Mouse (Mus musculus) left cerebral cortex, postnatal 10 days (tissue): ENCODE measurements around the gene Gm49358. TPM values are rescaled to one million over a fixed set of nuclear protein-coding genes. Genes with fewer than 3 reads are reported as not detected.

Experiments
- DNase-seq, 2 experiments: peaks; one replicate each; pipeline ENCODE4 v3.0.0; 2021 to 2022; ENCODE audit warnings: low spot score in 2 of 2, mixed read lengths in 1 of 2; ENCODE audit errors: extremely low spot score in 1 of 2
- intact Hi-C: fragments of 180-260 bp; cut with DNase I; formaldehyde crosslinking; loops from one replicate; pipeline ENCODE4 v1.15.1; 2025
- total RNA-seq, 2 experiments: library from RNA; stranded (reverse); gene quantifications; 2 replicates each; pipeline ENCODE4 v1.2.3; 2021

The Gm49358 gene
- total RNA-seq, 2 experiments from 2014 or later, result 20.2 to 24.7 TPM

DNA sequence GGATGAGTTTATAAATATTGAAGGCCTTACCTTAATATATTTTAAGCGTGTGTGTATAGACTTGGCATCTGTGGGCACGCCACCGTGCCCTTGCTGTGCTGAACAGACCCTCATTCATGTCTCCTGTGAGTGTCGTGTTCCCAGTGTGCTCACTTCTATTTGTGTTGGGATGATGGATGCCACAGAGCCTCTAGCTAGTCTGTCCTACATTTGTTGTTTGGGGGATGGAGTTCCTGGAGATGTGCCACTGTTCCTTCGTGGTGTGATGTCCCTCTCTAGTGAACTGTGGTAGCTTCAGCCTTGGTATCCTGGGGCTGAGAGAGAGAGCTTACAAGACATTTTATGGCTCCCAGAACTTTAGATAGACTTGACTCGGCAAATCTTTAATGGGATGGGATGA, 75.1 kb downstream of the Gm49358 start:
- intact Hi-C loops, result no loop called here
- DNase-seq, result no peak

DNA sequence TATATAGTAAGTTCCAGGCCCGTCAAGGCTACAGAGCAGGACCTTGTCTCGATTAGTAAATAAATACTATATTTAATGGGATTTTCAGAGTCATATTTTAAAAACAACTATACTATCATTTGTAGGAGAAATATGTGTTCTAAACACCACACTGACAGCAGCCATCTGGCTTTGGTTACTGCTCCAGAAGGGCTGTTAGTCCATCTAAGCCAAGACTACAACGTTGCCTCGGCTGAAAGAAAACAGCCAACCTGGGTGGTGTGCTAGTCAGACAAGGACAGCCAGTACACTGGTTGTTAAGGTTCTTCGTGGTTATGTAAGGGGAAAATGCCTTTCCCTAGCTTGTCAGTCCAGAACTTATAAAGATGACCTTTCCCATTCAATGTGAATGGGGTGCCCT, 78.9 kb downstream of the Gm49358 start:
- intact Hi-C loops, result no loop called here
- no peak for DNase-seq

DNA sequence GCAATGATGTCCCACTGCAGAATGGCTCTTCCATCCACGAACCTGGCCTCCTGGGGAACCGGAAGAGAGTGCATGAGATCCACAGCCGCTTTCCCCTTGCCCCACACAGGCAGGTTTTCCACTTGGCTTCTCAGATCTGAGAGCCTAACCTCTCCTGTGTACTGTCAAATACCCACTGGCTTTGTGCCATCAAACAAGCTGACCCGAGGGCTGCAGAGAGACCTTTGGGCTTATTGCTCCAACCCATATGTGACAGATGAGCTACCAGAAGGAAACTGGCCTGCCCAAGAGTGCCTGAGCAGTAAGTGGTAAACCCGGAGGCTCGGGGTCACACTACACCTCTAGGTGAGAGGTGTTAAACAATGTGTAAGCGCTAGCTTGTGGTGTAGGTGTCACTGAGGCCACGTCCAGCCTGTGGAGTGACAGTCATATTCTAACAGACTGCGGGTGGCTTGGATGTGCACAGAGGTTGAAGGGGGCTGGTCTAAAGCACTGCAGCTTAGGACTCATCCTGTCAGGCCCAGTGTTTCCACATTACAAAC, 83.2 kb downstream of the Gm49358 start:
- no peak for DNase-seq
- intact Hi-C loops, result no loop called here

DNA sequence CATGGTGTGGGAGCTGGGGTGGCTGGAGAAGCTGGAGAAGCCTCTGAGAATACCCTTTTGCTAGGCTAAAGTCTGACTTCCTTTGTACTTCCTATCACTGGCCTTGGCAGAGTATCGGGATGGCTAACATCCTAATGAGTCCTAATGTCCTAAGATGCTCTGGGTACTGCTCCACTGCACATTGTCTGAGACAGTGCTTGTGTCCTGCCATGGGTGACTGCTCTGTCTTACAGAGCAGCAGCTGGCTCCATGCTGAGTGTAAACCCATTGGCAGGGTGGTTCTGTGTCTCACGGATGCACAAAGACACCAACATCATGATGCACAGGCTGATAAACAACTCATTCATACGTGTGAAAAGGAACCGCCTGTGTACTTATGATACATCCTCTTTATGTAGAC, 85.3 kb downstream of the Gm49358 start:
- DNase-seq, result no peak
- intact Hi-C loops, result no loop called here

DNA sequence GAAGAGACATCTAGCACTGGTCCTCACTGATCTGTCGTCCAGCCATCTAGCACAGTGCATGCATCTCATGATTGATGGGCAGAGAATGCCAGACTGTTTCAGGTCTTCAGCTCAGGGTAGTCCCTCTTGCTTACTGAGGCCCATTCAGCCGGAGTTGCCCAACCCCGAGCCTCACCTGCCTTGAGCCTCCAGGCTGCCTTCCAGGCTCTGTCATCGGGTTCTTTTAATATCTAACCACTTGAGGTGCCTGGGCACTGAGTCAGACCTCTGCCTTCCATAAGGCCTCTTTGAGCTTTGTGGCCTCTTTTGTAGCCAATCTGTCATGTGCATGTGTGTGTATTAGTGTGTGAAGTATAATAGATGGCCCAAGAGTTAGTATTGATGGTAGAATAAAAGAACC, 85.7 kb downstream of the Gm49358 start:
- no peak for DNase-seq
- intact Hi-C loops, result no loop called here

DNA sequence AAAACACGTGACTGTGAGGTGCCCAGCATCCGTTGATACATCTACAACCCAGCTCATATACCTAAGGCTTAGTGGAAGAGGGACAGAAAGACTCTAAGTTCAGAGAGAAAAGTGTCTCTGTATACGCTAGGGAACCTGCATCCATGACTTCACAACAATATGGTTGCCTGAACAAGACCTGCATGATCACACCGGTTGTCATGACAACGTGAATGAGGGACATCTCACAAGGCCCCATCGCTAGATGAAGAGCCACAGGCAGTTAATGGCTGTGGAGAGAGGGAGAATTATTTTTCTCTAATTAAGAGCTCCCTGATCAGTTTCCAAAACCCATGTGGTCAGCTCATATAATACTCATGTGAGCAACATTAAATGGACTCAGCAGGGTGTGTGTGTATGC, 88.4 kb downstream of the Gm49358 start:
- intact Hi-C loops, result no loop called here
- no peak for DNase-seq

DNA sequence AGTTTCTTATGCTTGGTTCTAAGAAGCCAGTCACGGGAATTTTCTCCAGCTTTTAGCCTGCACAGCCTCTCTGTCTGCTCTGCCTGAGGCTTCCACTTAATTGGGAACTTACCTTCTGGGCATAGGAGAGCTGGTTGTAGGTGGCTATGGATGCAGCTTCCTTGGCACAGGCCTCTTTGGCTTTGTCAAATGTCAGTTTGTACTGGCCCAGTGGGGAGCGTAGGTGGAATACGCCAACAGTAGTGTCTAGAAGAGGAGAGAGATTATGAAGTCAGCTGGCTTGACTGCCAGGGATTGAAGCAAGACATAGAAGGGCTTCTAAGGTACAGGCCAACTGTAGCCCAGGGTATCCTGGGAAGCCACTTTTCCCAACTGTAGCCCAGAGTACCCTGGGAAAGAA, 89.7 kb downstream of the Gm49358 start:
- no peak for DNase-seq
- intact Hi-C loops, result no loop called here

DNA sequence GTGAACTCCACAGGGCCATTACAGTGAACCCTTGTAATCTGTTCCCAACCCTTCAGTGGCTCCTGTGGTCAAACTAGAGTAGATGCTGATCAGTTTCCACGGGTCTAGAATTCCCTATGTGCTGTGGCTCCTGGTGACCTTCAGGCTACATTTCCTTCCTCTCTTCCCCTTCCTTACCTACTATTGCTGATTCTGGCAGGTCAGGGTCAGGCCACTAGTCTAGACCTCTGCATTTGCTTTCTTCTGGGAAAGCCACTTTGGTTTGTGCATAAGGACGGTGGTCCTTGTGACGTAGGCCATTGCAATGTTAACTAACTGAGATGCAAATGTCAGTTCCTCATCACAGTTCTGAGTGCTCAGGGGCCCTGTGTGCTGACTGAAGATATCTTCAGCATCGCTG, 96.6 kb downstream of the Gm49358 start:
- DNase-seq, result no peak
- intact Hi-C loops, result no loop called here

DNA sequence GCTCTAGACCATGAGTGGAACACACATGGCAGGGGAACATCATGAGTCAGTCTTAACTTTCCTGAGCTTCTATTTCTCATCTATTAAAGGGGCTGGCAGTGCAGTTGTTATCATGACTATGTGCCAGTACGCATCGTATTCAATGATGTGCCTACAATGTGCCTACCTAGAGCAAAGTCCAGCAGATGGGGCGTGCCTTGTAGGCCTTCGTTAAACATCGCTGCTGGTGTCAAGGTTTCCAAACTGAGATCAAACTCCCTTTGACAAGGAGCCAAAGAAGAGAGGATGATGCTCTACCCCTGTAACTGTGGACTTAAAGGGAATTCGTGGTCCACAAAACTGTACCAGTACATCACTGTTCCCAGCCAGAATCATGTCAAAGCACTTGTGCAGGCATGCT, 98.7 kb downstream of the Gm49358 start:
- no peak for DNase-seq

DNA sequence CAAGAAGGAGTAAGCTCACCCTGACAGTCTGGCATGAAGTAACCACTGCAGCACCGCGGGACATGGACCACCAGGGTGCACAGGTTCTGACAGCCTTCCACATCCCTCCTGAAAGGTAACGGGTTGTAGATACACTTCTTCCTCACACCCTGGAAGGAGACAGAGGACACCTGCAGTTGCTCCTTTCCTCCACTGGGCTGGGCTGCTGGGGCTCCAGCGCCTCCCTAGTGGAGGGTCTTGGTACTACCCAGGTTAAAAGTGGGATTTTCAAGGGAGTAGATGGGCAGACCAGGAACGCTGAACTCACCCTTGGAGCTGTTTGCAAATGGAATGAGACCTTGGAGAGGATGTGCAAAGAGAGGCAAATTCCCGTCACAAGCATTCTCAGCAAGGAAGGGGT, 99.7 kb downstream of the Gm49358 start:
- intact Hi-C loops, result no loop called here
- no peak for DNase-seq

More for the DNA sequence above, 98.7 kb downstream of the Gm49358 start:
- intact Hi-C loops, result no loop called here

DNA sequence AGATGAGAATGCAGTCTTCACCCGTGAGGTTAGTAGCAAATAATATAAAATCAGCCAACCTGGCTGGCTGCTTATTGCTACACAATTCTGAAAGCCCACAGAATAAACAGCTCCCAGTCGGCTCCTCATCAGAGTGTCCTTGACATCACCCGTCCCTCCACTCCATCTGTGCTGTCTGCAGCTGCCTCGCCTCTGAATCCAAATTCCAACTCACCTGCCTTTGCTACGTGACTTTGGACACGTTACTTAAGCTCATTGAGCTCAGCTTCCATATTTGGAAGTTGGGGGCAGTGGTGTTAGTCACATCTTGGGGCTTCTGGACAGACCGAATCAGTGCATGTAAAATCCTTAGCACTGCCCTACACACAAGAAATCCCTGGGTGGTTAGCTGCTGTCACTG, 108.3 kb downstream of the Gm49358 start:
- intact Hi-C loops, result no loop called here

DNA sequence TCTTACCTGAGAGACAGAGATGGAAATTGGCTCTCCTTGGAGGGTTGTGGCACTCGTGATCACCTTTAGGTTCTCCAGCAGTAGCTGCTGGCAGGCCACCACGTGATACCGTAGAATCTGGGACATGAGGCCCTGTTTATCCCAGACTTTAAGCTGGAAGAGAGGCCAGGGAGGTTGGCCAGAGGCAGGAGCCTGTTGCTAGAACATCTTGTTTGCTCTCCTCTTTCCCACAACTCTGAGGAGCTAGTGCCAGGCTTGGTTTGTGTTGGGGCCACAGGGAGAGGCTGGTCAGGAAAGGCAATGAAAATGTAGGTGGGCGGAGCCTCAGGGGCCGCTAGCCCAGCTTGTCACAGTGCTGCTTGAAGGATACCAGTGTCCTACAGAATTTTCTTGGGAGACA, 108.8 kb downstream of the Gm49358 start:
- no peak for DNase-seq
- intact Hi-C loops, result no loop called here

More for the DNA sequence above, 108.3 kb downstream of the Gm49358 start:
- DNase-seq, result no peak

DNA sequence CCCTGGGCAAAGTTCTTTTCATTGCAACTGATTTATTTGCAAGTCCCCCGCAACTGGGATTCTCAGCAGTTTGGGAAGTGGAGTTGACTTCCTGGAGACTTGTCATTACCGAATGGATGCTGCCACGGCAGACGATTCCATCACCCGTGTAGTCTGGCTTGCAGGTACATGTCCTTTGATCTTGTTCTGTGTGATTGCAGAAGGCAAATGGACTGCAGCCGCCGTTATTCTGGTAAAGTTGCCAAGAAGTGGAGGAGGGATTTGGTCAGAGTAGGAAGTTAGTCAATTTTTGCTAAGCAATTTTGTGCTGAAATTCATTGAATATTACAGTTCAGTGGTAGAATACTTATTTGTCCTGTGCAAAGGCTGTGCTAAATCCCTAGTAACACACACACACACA, 114.9 kb downstream of the Gm49358 start:
- DNase-seq, result no peak
- intact Hi-C loops, result no loop called here

DNA sequence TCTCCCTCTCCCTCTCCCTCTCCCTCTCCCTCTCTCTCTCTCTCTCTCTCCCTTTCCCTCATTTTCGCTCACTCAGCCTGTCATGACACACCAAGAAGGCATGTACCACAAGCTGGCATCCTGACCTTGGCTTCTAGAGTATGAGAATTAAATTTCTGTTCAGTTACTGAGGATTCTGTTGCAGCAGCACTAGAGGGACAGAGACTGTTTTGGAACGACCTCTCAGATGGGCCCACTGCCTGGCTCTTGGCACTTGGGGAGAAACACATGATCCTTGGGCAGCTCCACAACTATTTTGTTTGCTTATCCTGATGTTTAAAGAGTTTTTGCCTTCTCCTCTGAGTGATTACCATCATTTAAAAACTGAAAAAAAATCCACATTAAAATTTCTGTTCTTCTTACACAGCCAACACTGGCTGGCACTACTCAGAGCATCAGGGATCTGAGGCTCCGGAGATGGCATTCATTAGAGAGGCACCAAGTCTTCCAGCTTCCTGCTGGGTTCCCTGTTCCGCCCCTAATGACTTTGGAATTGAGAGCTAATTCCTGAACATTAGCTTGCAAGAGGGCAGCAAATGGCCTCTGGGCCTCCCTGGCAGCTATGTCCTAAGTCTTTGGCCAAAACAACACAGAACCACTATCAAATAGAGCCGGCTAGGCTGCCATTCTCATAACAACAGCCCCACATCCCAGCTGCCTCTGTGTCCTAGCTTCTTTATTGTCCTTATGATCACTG, 116.5 kb downstream of the Gm49358 start:
- intact Hi-C loops, result no loop called here
- DNase-seq, result no peak

DNA sequence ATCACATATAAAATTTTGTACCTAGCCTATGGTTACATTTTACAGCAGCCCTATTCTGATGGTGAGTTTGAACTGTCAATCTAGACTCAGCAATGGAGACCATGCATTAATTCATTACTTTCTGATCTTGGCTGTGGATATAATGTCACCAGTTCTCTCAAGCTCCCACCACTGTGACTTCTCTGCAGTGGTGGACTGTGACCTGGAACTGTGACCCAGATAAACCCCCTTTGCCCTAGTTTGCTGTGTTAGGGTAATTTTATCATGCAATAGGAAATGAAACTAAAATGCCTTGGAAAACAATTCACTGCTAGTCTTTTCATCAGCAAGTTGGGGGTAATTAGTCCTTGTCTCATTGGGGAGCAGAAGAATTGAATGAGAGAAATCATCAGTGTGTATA, 117.7 kb downstream of the Gm49358 start:
- intact Hi-C loops, result no loop called here
- no peak for DNase-seq

Other genes starting within 250 kb of the Gm49358 start
- gene Hsp90b1, start 58.5 kb upstream of the Gm49358 start, total RNA-seq, result 100 to 1,000 TPM; 245 to 249 TPM
- gene Ttc41, start 58.2 kb upstream of the Gm49358 start, total RNA-seq, result 1 to 10 TPM; 1.6 to 1.7 TPM
- gene Nt5dc3, start 15.0 kb downstream of the Gm49358 start, total RNA-seq, result 10 to 100 TPM; 65.7 to 68.5 TPM
- under 1 TPM; 0.45 to 0.73 TPM for gene Stab2, start 244.1 kb downstream of the Gm49358 start, total RNA-seq